Mouse (Mus musculus): ENCODE measurements around the gene Mast4.

GRCm38 (mm10) chr13:103107362-103107761, 226.9 kb downstream of the Mast4 start:
- no peak for TF ChIP-seq CTCF (IDR thresholded peaks at IDR 0.05; ENCODE audit: low read depth, low read length)
- TF ChIP-seq POLR2A (IDR thresholded peaks at IDR 0.05; ENCODE audit: borderline replicate concordance, low read depth, low read length), result no peak
